Mouse (Mus musculus): Measurements from ENCODE around the gene Sparcl1.

The Sparcl1 gene

DNA sequence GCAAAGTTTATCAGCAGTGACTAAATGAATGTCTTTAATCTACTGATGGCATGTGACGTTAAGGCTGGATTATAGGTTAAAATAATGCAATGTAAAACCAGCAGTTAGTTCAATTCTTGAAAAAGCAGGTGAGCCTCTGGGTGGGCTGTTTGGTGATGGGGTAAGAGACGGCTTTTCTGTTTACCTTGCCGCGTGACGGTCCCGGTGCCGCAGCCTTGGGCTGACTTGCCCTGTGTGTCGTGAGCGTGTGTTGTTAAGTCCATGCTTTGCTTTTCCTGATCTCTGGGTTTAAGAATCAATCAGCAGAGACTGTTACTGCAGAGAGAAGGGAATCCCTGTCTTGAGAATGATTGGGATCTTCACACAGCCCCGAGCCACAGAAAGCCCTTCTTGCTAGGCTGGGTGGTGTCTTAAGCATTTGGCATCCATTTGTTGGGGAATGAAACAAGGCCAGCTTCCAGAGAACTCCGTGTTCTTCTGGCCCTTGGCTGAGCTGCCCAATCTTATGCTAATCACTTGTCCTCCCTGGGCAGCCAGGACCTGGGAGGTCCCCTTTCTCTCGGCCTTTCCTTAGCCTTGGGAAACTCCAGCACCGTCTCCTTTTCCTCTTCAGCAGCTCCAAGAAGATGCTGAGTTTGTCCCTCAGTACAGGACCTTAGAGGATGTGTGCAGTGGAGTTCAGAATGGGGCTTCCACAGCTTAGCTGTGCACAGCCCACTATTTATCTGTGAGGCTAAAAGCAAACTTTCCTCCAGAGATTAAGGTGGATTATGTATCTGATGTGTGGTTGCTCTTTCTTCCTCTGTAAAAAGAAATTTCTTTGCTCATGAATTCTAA lies 51.4 kb downstream of the Sparcl1 start:
- DNase-seq (ENCODE audit: low spot score): no peak

- DNase-seq (ENCODE audit: low spot score): no peak
Measured at GRCm38 (mm10) chr5:104060429-104060828, 53.1 kb downstream of the Sparcl1 start.

DNA sequence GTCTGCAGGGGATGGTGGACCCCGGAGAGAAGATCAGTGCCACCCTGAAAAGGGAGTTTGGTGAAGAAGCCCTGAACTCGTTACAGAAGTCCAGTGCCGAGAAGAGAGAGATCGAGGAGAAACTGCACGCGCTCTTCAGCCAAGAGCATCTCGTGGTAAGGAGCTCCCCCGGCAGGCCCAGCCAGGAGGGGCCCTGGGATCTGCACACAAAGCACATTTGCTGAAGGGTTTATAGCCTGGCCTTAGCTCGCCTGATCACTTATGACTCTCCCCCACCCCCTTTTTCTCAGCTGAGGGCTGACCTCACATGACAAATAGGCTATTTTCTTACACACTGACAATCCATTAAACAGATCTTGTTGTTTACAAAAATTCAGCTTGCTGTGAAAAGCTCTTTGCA lies 53.9 kb downstream of the Sparcl1 start:
- DNase-seq (ENCODE audit: low spot score): no peak

DNA sequence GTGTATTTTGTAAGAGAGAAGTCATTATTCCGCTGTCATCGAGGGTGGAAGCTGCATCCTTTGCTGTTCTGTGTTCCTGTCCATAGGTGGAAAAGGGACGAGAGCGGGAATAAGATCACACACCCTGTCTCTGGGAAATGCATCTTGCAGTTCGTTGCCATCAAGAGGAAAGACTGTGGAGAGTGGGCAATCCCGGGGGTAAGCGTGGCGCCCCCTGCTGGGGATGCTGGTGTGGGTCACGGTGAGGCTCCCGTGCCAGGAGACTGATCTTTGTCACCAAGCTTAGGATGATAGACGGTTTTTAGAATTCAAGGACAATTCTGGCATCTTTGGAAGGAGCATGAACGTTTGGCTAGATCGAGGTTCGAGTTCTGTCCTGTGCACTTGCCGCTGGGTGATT lies 55.5 kb downstream of the Sparcl1 start:
- DNase-seq (ENCODE audit: low spot score): no peak

DNA sequence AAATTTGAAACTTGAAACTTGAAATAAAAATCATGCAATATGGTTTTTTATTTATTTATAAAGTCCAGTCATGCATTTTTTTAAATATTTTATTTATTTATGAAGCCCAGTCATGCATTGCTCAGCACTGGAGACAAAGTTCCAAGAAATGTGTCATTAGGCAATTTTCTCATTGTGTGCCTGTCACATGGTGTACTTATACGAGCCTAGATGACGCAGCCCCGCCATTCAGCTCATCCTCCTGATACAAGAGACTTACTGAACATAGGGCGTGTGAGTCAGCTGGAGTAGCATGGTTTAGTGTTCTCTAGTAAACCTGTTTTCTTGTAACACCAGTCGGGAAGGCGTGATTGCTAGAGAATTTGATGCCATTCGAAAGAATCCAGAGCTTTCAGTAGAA lies 57.2 kb downstream of the Sparcl1 start:
- DNase-seq (ENCODE audit: low spot score): no peak

GRCm38 (mm10) chr5:104055816-104056215 lies 57.7 kb downstream of the Sparcl1 start:
- no peak for DNase-seq (ENCODE audit: low spot score)

- no peak for DNase-seq (ENCODE audit: low spot score)
Measured at GRCm38 (mm10) chr5:104054938-104055337, 58.6 kb downstream of the Sparcl1 start.

DNA sequence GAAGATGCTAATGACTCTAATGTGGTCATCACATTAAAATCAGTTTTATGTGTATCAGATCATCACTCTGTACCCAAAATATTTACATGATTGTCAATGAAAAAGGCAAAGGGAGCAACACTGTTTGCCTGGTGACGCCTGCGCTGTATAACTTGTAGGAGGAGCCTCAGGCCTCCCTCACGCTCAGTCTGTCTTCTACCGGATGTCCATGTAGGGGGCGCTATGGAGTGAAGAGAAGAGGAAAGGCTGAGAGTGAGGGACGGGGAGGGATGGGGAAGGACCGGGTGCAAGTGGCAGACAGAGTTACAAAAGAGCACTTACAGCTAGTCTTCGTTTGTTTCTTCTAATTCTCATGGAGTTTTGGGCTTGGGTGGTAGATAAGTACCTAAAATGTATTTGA lies 60.6 kb downstream of the Sparcl1 start:
- DNase-seq (ENCODE audit: low spot score): no peak

- no peak for DNase-seq (ENCODE audit: low spot score)
Measured at GRCm38 (mm10) chr5:104048139-104048538, 65.4 kb downstream of the Sparcl1 start.

GRCm38 (mm10) chr5:104047200-104048105 lies 66.1 kb downstream of the Sparcl1 start:
- DNase-seq (ENCODE audit: low spot score): no peak

DNA sequence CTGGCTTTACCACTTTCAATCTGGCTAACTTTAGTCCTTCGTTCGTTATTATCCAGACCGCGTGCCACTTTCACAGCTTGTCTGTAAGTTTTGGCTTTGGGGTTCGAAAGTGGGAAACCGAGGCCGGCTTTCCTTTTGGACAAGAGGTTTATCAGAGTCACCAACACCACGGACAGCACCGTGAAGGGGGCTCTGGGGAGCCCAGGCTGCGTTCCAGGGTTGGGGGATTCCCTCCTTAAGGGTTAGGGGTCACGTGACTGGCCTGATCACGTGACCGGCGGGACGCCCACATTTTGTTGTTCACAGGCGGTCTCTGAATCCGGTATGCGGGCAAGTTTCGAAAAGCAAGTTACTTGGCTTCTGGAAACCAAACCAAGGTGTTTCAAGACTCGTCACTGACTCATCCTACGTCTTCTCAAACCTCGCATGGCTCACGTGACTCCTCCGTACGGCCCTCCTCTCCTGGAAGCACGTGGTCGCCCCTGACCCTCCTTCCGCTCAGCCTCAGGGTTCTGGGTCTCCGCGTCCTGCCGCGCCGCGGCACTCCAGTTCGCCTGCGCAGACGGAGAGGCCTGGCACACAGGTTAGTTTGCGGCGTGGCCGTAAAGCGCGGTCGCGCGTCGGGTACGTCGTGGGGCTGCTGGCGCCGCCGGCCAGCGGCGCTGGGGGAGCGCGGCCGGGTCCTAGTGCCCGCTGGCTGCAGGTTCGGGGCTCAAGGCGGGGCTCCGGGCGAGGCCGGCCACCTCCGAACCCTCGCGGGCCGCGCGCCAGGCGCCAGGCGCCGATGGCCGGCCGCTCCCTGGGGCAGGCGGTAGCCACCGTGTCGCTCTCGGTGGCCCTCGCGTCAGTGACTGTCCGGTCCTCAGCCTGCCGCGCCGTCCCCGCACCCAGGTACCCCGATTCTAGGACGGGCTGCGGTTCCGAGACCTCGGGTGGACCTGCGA lies 67.0 kb downstream of the Sparcl1 start, which contains the start of gene Nudt9:
Gene Nudt9 (plus strand): TSS at position 51 of the 944 bp plus-strand sequence.
- peak; percentile 83 for DNase-seq (ENCODE audit: low spot score)

GRCm38 (mm10) chr5:104043704-104044103 lies 69.8 kb downstream of the Sparcl1 start:
- no peak for DNase-seq (ENCODE audit: low spot score)

DNA sequence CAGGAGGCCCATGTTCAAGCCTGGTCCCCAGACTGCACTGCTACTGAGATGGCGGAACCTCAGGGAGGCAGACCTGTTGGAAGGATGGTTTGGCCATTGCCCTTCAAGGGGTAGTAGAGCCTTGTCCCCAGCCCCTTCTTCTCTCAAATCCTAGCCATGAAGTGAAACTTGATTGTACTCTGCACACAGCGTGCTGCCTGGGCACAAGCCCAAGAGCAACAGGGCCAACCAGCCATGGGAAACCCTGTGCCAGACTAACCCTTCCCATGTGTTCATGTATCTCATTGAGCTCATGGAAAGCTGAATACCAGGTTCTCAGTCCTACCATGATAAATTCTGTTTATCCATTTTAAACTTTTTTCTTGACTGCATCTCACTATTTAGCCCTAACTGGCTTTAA lies 70.6 kb downstream of the Sparcl1 start:
- DNase-seq (ENCODE audit: low spot score): no peak

- DNase-seq (ENCODE audit: low spot score): no peak
Measured at GRCm38 (mm10) chr5:104039154-104039932, 74.2 kb downstream of the Sparcl1 start.

DNA sequence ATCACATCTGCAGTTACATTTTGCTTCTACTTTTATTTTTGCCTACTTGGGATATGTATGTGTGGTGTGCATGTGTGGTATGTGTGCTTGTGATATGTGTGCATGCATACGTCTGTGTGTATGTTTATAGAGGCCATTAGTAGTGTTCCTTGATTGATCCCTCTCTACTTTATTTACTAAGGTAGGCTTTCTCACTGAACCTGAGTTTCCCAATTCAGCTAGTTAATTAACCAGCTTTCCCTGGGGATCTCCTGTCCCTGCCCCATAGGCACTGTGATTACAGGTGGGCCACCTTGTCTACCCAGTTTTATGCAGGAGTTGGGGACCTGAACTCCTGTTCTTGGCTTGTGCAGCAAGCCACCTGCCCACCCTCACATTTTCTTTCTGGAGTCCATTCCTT lies 76.8 kb downstream of the Sparcl1 start:
- DNase-seq (ENCODE audit: low spot score): no peak

DNA sequence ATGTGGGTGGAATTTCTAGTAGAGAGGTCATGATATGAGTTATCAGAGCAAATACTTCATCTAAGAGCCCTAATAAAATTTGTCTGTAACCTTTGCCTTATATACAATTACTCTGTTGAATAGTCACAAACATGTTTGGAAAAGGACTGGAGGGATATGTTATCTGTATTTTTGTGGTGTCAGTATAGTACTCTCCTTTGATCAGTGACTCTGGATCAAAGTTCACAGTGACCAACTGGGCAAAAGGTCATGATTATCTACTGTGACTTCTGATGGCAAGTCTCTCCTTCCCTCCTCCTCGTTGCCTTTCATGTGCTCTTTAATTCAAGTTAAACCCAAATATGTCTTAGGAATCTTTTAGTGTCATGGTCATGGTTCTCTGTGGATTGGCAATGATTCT lies 77.7 kb downstream of the Sparcl1 start:
- DNase-seq (ENCODE audit: low spot score): no peak

DNA sequence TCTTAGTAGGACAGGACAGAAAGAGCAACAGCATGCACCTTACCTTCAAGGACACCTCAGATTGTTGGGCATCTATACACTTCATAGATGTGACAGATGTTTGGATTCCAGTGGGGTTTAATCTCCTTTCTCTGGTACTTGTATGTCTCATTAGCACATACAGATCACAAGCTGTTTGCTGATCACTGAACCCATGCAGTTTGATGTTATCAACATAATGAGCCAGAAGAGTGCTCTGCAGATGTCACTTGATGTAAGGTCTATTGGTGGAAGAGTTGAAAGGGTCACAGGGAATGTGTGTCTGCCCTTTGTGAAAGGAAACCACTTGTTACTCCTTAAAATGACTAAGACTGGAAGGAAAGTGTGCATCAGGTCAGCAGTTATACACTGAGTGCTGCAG lies 78.5 kb downstream of the Sparcl1 start:
- DNase-seq (ENCODE audit: low spot score): no peak

GRCm38 (mm10) chr5:104032434-104033097 lies 81.0 kb downstream of the Sparcl1 start:
- DNase-seq (ENCODE audit: low spot score): no peak

Data from ovary, postnatal 10 days (tissue).